Mouse (Mus musculus) spleen, adult 2 months (tissue): ENCODE measurements at regions not wholly inside any gene's neighbourhood (a gene's known extent, or its start where the extent isn't known, plus 50 kb on each side); places are given as distances from the start of the nearest gene placed in this dataset.

Experiments used
- CTCF ChIP-seq: fragments of 200-500 bp; IDR thresholded peaks from 2 replicates; pipeline ENCODE4 v1.5.1; 2011; ENCODE audit warnings: mild to moderate bottlenecking, inconsistent platforms; ENCODE audit not compliant: insufficient read depth, insufficient read length, insufficient replicate concordance; ENCODE audit errors: extremely low read depth
- POLR2A ChIP-seq: fragments of 200-500 bp; IDR thresholded peaks from 2 replicates; pipeline ENCODE4 v1.6.1; 2011; ENCODE audit warnings: low read depth, low read length, inconsistent platforms

- no peak for TF ChIP-seq CTCF
- TF ChIP-seq POLR2A = no peak
These were observed 71.2 kb upstream of the Foxo1 start for GRCm38 (mm10) chr3:52196936-52197246.
